Mouse (Mus musculus): ENCODE measurements at regions not wholly inside any gene's neighbourhood (a gene's known extent, or its start where the extent isn't known, plus 50 kb on each side); places are given as distances from the start of the nearest gene placed in this dataset.
A peak's percentile ranks its signal among the peaks of the same experiment; 100 is the strongest.
"Not testable (repeated sequence)": the region's sequence is repeated elsewhere in the genome, so short reads cannot be mapped to it uniquely, and the experiment has no call there.

DNA sequence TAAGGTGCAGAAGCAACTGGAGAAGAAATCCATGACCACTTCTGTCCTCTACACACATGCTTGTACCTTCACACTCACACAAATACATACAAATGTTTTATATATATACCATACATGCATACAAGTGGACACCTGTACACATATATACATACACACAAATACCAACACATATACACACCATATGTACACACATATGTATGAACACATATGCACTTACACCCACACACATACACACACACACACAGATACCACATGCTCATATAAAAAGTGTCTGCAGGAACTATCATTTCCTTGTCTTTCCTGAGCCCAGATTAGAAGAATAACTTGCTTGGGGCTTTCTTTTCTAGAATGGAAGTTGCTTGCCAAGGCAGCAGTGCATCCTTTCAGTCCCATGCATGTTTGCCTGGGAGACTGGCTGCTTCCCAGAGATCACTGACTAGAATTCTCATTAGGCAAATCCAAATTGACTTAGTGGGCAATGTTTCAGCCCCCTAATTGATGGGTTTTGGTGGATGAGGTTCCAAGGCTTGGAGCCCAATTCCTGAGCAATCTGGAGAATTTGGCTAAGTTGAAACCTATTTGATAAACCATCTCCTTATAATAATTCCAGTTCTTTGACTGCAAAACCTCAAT, 169.2 kb upstream of the Hddc2 start:
- DNase-seq: no peak

DNA sequence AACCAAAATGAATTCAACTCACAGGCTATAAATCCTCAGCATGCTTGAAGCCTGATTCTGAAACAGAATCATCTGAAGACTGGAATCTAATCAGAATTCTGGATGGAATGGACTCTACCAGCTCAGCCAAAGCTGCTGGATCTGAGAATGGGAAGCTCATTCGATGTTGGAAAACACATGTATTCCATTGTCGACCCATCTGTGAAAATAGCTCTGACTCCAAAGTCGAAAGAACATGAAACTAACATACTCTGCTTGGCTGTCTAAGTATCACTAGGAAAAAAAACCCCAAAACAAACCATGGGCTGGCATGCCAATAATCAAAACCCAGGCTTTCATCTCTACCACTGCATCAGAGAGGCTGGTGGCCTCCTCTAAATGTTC, 168.7 kb upstream of the Hddc2 start:
- no peak for DNase-seq

DNA sequence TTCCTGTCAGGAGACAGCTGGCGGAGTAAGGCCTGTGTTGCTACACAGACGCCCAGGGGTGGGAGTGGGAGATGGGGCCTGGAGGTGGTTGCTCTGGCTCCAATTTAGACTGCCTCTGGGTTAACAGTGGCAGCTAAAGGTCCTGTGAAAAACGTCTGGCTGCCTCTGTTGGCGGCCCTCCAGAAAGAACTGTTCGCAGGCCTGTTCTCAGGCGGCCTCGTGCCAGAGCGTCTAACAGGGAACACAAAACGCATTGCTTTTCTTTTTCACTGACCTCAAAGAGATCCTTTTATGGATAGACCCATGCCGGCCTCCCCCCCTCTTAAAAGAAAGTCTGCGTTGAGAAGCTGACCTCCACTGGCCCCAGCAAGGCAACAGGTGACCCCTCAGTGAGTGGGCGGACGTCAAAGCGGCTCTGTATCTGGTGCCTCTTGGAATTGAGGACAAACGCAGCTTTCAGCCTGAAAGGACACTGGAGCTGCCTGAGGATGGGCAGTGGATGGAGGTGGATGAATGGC, 140.0 kb upstream of the Hddc2 start:
- peak; percentile 34 for DNase-seq

- no peak for DNase-seq
Measured at GRCm38 (mm10) chr10:31189577-31189976, 123.6 kb upstream of the Hddc2 start.

GRCm38 (mm10) chr10:31212164-31212563, 101.0 kb upstream of the Hddc2 start:
- not testable (repeated sequence) for DNase-seq

DNA sequence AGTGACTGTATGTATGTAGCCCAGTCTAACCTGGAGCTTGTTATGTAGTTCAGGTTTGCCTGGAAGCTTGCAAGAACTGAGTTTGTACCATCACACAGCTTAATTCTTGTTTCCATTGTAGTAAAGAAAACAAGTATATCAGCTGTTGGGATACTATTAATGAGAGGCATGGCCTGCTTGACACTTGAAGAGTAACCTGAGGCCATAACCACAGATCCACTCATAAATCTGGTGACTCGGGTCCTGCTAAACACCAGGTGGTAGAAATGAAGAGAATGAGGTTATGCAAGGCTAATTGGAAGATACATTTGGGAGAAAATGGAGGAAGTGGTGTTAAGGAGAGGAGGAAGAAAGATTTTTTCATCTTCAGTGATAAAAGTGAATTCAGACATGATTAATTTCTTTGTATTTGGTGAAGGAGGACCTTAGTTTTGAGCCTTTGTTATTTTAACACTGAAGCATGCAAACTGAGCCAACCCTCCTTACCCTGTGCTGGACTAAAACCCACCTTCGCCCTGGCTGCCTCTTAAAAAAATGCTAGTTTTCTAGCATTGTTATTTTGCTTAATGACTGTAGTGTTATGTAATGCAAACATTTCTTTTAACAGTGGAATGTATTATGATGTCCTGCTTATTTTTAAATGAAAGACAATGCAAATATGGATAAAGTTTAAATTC, 100.3 kb upstream of the Hddc2 start:
- no peak for DNase-seq

DNA sequence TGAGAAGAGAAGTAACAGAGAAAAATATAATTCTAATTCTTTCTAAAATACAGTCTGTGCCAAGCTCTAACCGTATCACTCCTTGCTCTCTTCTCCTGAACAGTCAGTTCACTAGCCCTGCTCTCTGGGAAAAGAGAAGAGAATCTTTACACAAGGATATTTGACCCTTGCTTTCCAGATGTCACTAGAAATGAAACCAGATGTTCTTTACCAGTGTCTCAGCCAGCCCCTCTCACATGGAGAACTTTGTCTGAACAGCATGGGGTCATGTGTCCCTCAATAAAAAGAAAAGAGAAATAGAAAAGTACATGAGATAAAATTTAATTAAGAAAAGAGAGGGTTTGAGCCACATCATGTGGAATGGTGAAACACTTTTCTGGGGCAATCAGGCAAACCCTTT, 91.3 kb upstream of the Hddc2 start:
- no peak for DNase-seq

- DNase-seq: no peak
Measured at GRCm38 (mm10) chr10:31229078-31229477, 84.1 kb upstream of the Hddc2 start.

- DNase-seq: no peak
Measured at GRCm38 (mm10) chr10:31242442-31242966, 70.7 kb upstream of the Hddc2 start.

DNA sequence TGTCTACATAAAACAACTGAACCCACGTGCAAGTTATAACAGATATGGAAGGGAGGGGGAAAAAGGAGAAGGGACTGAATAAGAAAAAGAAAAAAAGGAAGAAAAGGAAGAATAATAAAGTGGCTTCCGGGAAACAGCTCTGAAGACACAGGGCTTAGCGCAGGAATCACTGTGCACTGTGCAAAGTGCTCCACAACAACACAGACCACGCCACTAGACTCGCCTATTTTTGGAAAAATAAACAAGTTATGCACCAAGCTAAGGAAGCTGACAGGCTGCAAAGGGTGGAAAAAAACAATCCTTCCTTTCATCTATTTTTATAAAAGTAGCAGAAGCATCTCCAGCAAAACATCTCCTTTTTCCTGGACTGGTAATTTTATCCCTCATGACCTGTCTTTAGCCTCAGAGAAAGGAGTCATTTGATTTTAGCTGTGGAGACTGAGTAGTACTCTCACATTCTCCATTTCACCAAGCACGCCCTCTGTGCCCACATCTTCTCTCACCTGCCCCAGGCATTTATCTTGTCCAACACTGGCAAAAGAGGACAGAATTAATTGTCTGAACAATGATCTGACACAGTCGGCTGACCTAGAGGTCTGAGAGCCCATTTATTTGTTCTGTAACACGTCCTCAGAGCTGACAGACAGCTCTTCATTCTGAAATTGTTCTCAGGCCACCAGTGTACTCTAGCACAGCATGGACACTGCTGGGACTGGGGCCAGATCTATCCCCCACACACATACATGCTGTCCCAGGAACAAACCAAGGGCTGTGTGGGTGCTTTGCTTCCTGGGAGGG, 60.4 kb upstream of the Hddc2 start:
- no peak for DNase-seq

GRCm38 (mm10) chr10:31256934-31257333, 56.2 kb upstream of the Hddc2 start:
- DNase-seq: no peak

DNA sequence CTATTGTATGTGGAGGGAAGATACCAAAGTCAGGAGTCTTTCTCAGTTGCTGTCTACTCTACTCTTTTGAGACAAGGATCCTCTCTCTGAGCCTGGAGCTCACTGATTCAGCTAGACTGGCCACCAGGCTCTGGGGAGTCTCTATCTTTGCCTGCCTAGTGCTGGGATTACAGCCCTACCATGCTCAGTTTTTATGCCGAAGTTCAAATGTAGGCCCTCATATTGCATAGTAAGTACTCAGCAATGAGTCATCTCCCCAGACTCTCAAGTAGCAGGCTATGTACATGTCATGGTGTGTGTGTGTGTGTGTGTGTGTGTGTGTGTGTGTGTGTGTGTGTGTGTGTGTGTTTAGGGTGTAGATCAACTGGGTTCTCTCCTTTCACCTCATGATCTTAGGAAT, 55.6 kb upstream of the Hddc2 start:
- no peak for DNase-seq

- DNase-seq: no peak
Measured at GRCm38 (mm10) chr10:31260914-31261313, 52.3 kb upstream of the Hddc2 start.

Data from gastrocnemius, postnatal 25 days (tissue).